ENCODE assay signal across 8 mouse cellular contexts in the genomic region with DNA sequence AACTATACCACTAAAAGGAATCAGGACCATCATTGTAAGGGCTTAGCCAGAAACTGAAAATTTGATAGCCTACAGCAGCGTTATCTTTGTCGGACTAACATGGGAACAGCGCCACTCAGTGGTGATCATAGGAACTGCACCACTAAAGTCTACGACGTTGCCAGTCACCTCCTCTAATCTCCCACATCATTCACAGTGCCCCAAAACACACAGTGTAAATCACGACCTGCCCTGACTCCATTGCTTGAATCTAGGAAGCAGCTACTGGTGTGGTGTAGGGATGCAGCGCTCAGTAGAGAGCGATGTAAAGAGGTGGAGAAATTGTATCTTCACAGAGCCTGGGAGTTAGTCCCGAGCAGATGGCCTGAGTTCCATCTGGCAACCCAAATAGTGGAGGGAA. TPM values are rescaled to one million over a fixed set of nuclear protein-coding genes. Genes with fewer than 3 reads are reported as not detected.
DNase-seq lines count a peak whose midpoint lies in the region; ATAC-seq and TF ChIP-seq lines count a peak whose summit lies in the region.

No protein-coding gene starts in this region.

- H3K4me2 ChIP-seq in liver, embryonic 12.5 days, result no peak overlapping the region
- no peak overlapping the region for H3K4me2 ChIP-seq in neural tube, embryonic 12.5 days (replicated peaks)
- H3K4me2 ChIP-seq in stomach, postnatal 0 days (replicated peaks; ENCODE audit: low read depth), result no peak overlapping the region

- no peaks in the 10 kb centered on the region for H3K9me3 ChIP-seq in embryonic facial prominence, embryonic 10.5 days
- no peaks in the 10 kb centered on the region for H3K9me3 ChIP-seq in heart, embryonic 10.5 days
- no peaks in the 10 kb centered on the region for H3K9me3 ChIP-seq in liver, embryonic 12.5 days (replicated peaks)
- H3K9me3 ChIP-seq in neural tube, embryonic 12.5 days, result no peaks in the 10 kb centered on the region
- H3K9me3 ChIP-seq in stomach, postnatal 0 days (ENCODE audit: control insufficient read depth, low read length), result no peaks in the 10 kb centered on the region

- TF ChIP-seq CTCF in stomach, postnatal 0 days (IDR thresholded peaks at IDR 0.05; ENCODE audit: low read depth), result peak; percentile 98

- peak; percentile 87 for DNase-seq in 3T3-L1 (ENCODE audit: low read depth, low spot score)
- DNase-seq in adrenal gland, adult 8-10 months, result peak; percentile 56
- DNase-seq in embryonic facial prominence, embryonic 10.5 days (ENCODE audit: low spot score), result peak; percentile 74
- DNase-seq in heart, embryonic 10.5 days (ENCODE audit: low spot score), result peak; percentile 77
- peak; percentile 82 for DNase-seq in kidney, postnatal 14 days
- DNase-seq in stomach, postnatal 0 days (ENCODE audit: low spot score), result peak; percentile 74

- peaks cover 29% of the 10 kb centered on the region for H3K27me3 ChIP-seq in embryonic facial prominence, embryonic 10.5 days (replicated peaks; ENCODE audit: low read depth, poor library complexity, severe bottlenecking)
- peaks cover 14% of the 10 kb centered on the region for H3K27me3 ChIP-seq in heart, embryonic 10.5 days (ENCODE audit: insufficient read depth, poor library complexity, severe bottlenecking)
- peaks cover 16% of the 10 kb centered on the region for H3K27me3 ChIP-seq in liver, embryonic 12.5 days (replicated peaks)
- no peaks in the 10 kb centered on the region; the same call in 1 of the 2 replicates for H3K27me3 ChIP-seq in neural tube, embryonic 12.5 days (replicated peaks)
- peaks cover 2% of the 10 kb centered on the region; the same call in 1 of the 2 replicates for H3K27me3 ChIP-seq in stomach, postnatal 0 days (ENCODE audit: control insufficient read depth, insufficient read depth, low read length)

- H3K4me3 ChIP-seq in embryonic facial prominence, embryonic 10.5 days, result no peak overlapping the region
- H3K4me3 ChIP-seq in heart, embryonic 10.5 days, result no peak overlapping the region
- no peak overlapping the region for H3K4me3 ChIP-seq in liver, embryonic 12.5 days
- no peak overlapping the region for H3K4me3 ChIP-seq in neural tube, embryonic 12.5 days
- H3K4me3 ChIP-seq in stomach, postnatal 0 days (ENCODE audit: low read depth, low read length), result no peak overlapping the region

- H3K36me3 ChIP-seq in embryonic facial prominence, embryonic 10.5 days (replicated peaks), result no peaks in the 10 kb centered on the region
- no peaks in the 10 kb centered on the region for H3K36me3 ChIP-seq in heart, embryonic 10.5 days
- no peaks in the 10 kb centered on the region for H3K36me3 ChIP-seq in liver, embryonic 12.5 days
- no peaks in the 10 kb centered on the region for H3K36me3 ChIP-seq in neural tube, embryonic 12.5 days
- no peaks in the 10 kb centered on the region for H3K36me3 ChIP-seq in stomach, postnatal 0 days (ENCODE audit: control insufficient read depth, insufficient read depth, low read length)

- ATAC-seq in liver, embryonic 12.5 days, result peak; percentile 38; the same call in 1 of the 2 replicates
- ATAC-seq in neural tube, embryonic 12.5 days (ENCODE audit: low FRiP score, low read depth), result peak; percentile 42; the same call in 1 of the 2 replicates
- peak; percentile 64 for ATAC-seq in stomach, postnatal 0 days (ENCODE audit: low FRiP score, low TSS enrichment)

- H3K4me1 ChIP-seq in embryonic facial prominence, embryonic 10.5 days, result peaks cover 4% of the 10 kb centered on the region; the same call in 1 of the 2 replicates
- 0 out of 2 replicates have a peak, but pooled peaks cover 7% of the 10 kb centered on the region for H3K4me1 ChIP-seq in heart, embryonic 10.5 days
- H3K4me1 ChIP-seq in liver, embryonic 12.5 days, result peaks cover 13% of the 10 kb centered on the region; the same call in 1 of the 2 replicates
- H3K4me1 ChIP-seq in neural tube, embryonic 12.5 days, result no peaks in the 10 kb centered on the region
- H3K4me1 ChIP-seq in stomach, postnatal 0 days (replicated peaks; ENCODE audit: control insufficient read depth, insufficient read depth), result no peaks in the 10 kb centered on the region

- no peak overlapping the region for H3K9ac ChIP-seq in liver, embryonic 12.5 days
- no peak overlapping the region for H3K9ac ChIP-seq in neural tube, embryonic 12.5 days
- H3K9ac ChIP-seq in stomach, postnatal 0 days (ENCODE audit: low read length), result no peak overlapping the region

- no peak overlapping the region for H3K27ac ChIP-seq in embryonic facial prominence, embryonic 10.5 days (replicated peaks)
- H3K27ac ChIP-seq in heart, embryonic 10.5 days, result no peak overlapping the region
- H3K27ac ChIP-seq in liver, embryonic 12.5 days, result no peak overlapping the region
- H3K27ac ChIP-seq in neural tube, embryonic 12.5 days, result no peak overlapping the region
- no peak overlapping the region for H3K27ac ChIP-seq in stomach, postnatal 0 days (replicated peaks)

- WGBS in embryonic facial prominence, embryonic 10.5 days, result 14% methylated on average over 9 of the region's 9 CpGs
- 13% methylated on average over 9 of the region's 9 CpGs for WGBS in heart, embryonic 10.5 days
- WGBS in liver, embryonic 12.5 days (ENCODE audit: insufficient replicate concordance), result 18% methylated on average over 9 of the region's 9 CpGs
- 18% methylated on average over 9 of the region's 9 CpGs for WGBS in neural tube, embryonic 12.5 days
- 14% methylated on average over 9 of the region's 9 CpGs for WGBS in stomach, postnatal 0 days

- no peak for TF ChIP-seq EP300 in stomach, postnatal 0 days (optimal IDR thresholded peaks at IDR 0.05)

RNA-seq across cellular contexts. Expression of a gene that starts 5.5 kb away (rescaled TPM):
- total RNA-seq in adrenal gland, adult 8-10 months (2022), result 10 to 100 TPM; 54.2 to 69.9 (median 60.2) TPM
- 17.6 and 18.2 TPM in 2 replicates for polyA plus RNA-seq in embryonic facial prominence, embryonic 10.5 days (2016; fragmentation: Nextera tagmentation; extraction: Ambion mirVana)
- 28.5 and 29.0 TPM in 2 replicates for polyA plus RNA-seq in heart, embryonic 10.5 days (2016; fragmentation: Nextera tagmentation; extraction: Ambion mirVana)
- polyA plus RNA-seq in liver, embryonic 12.5 days (2016; fragmentation: Nextera tagmentation; extraction: Ambion mirVana), result 18.1 TPM in 2 replicates
- 20.0 TPM in 2 replicates for polyA plus RNA-seq in neural tube, embryonic 12.5 days (2016; fragmentation: Nextera tagmentation; extraction: Ambion mirVana)
- 36.6 and 37.2 TPM in 2 replicates for polyA plus RNA-seq in stomach, postnatal 0 days (2015; fragmentation: Nextera tagmentation; extraction: Ambion mirVana)

RNA-seq across cellular contexts. Expression of a gene that starts 46.1 kb away (rescaled TPM):
- total RNA-seq in adrenal gland, adult 8-10 months (2022), result not detected
- not detected in 2 replicates for polyA plus RNA-seq in embryonic facial prominence, embryonic 10.5 days (2016; fragmentation: Nextera tagmentation; extraction: Ambion mirVana)
- polyA plus RNA-seq in heart, embryonic 10.5 days (2016; fragmentation: Nextera tagmentation; extraction: Ambion mirVana), result not detected in 2 replicates
- polyA plus RNA-seq in liver, embryonic 12.5 days (2016; fragmentation: Nextera tagmentation; extraction: Ambion mirVana), result not detected in 2 replicates
- polyA plus RNA-seq in neural tube, embryonic 12.5 days (2016; fragmentation: Nextera tagmentation; extraction: Ambion mirVana), result 0.09 TPM in 1 of 2 replicates, not detected in the other
- not detected in 2 replicates for polyA plus RNA-seq in stomach, postnatal 0 days (2015; fragmentation: Nextera tagmentation; extraction: Ambion mirVana)
